In genomic region chrX:140956272-140956940, GRCm38 (mm10) we compare ENCODE assay signal across 8 mouse cellular contexts. TPM values are rescaled to one million over a fixed set of nuclear protein-coding genes. Genes with fewer than 3 reads are reported as not detected.
A peak's percentile ranks its signal among the peaks of the same experiment; 100 is the strongest.
DNase-seq lines count a peak whose midpoint lies in the region; ATAC-seq lines count a peak whose summit lies in the region.

TSS of gene Psmd10 (minus strand) at chrX:140956728.
TSS of gene Atg4a (plus strand) at chrX:140956907.

- H3K4me1 ChIP-seq in hindbrain, embryonic 15.5 days (replicated peaks) = no peaks in the 10 kb centered on the region

- peak within 1 kb of the TSS; percentile 62; the same call in 1 of the 2 replicates for H3K27ac ChIP-seq in hindbrain, embryonic 15.5 days (replicated peaks)

- 19% methylated on average over 23 of the region's 23 CpGs for WGBS in hindbrain, embryonic 15.5 days

- peak; percentile 98 for ATAC-seq in hindbrain, embryonic 15.5 days (ENCODE audit: low FRiP score, low read depth)

- H3K9ac ChIP-seq in hindbrain, embryonic 15.5 days = peak within 1 kb of the TSS; percentile 47

- no peaks in the 10 kb centered on the region for H3K27me3 ChIP-seq in hindbrain, embryonic 15.5 days

- H3K36me3 ChIP-seq in hindbrain, embryonic 15.5 days = no peaks in the 10 kb centered on the region

- DNase-seq in T-cell, adult 2 months (ENCODE audit: low spot score) = peak; percentile 92
- DNase-seq in cerebellum, postnatal 36 days = peak; percentile 86 to 88
- peak; percentile 83 to 93 for DNase-seq in frontal cortex, postnatal 36 days (ENCODE audit: low spot score in 2 of 2)
- DNase-seq in left cerebral cortex, adult 11 months (ENCODE audit: low spot score) = peak; percentile 93
- peak; percentile 91 to 92 for DNase-seq in lung, postnatal 4 days
- peak; percentile 86 for DNase-seq in retina, postnatal 7 days (ENCODE audit: low read depth, low spot score)
- peak; percentile 49 for DNase-seq in urinary bladder, adult 2 months (ENCODE audit: low spot score)

- peak within 1 kb of the TSS; percentile 57 for H3K4me2 ChIP-seq in hindbrain, embryonic 15.5 days

- peak within 1 kb of the TSS; percentile 52 for H3K4me3 ChIP-seq in hindbrain, embryonic 15.5 days

- no peaks in the 10 kb centered on the region for H3K9me3 ChIP-seq in hindbrain, embryonic 15.5 days

RNA-seq across cellular contexts. Expression of gene Psmd10, which starts in this region (rescaled TPM):
- polyA plus RNA-seq in hindbrain, embryonic 15.5 days (2015; fragmentation: Nextera tagmentation; extraction: Ambion mirVana) = 41.0 and 42.8 TPM in 2 replicates
- 19.7 and 19.9 TPM in 2 replicates for polyA plus RNA-seq in urinary bladder, adult 2 months (2012; rRNA removed)

RNA-seq across cellular contexts. Expression of gene Atg4a, which starts in this region (rescaled TPM):
- polyA plus RNA-seq in hindbrain, embryonic 15.5 days (2015; fragmentation: Nextera tagmentation; extraction: Ambion mirVana) = 8.9 and 12.0 TPM in 2 replicates
- 14.7 and 16.2 TPM in 2 replicates for polyA plus RNA-seq in urinary bladder, adult 2 months (2012; rRNA removed)

Comparison
In these comparisons a context has a peak if more than half of its experiments do, and no peak if none do; other contexts are left out.
1. Peak in every context shown above with its lines: DNase-seq, ATAC-seq, H3K4me3 ChIP-seq and H3K27ac ChIP-seq.